Mouse (Mus musculus) intestine, embryonic 14.5 days (tissue): ENCODE measurements around the gene Nkpd1. TPM values are rescaled to one million over a fixed set of nuclear protein-coding genes. Genes with fewer than 3 reads are reported as not detected.

Experiments used
- ATAC-seq: fragments of 200-750 bp; cut with Nextera tagmentation; replicated peaks from 2 replicates; pipeline ENCODE4 v1.8.0; 2017; ENCODE audit warnings: low read depth, moderate number of reproducible peaks, moderate TSS enrichment, moderate library complexity; ENCODE audit not compliant: low FRiP score, low TSS enrichment
- DNase-seq: peaks from one replicate; pipeline ENCODE4 v3.0.0-alpha.2; 2018; ENCODE audit warnings: low spot score
- H3K27ac ChIP-seq: fragments of 300-500 bp; sonication (generic); 2 replicates; pipeline ENCODE4 v1.5.1; 2014; ENCODE audit warnings: low read depth, mild to moderate bottlenecking, control low read depth
- H3K27me3 ChIP-seq: fragments of 300-500 bp; sonication (generic); replicated peaks from 2 replicates; pipeline ENCODE4 v1.6.1; 2014; ENCODE audit warnings: low read length, control low read depth; ENCODE audit not compliant: control insufficient read depth, insufficient read depth
- H3K36me3 ChIP-seq: fragments of 300-500 bp; sonication (generic); 2 replicates; pipeline ENCODE4 v1.6.1; 2014; ENCODE audit warnings: low read length, control low read depth; ENCODE audit not compliant: control insufficient read depth, insufficient read depth
- H3K4me1 ChIP-seq: fragments of 300-500 bp; sonication (generic); replicated peaks from 2 replicates; pipeline ENCODE4 v1.6.1; 2014; ENCODE audit warnings: low read length, control low read depth, mixed read lengths; ENCODE audit not compliant: control insufficient read depth, insufficient read depth
- H3K4me2 ChIP-seq: fragments of 300-500 bp; sonication (generic); 2 replicates; pipeline ENCODE4 v1.6.1; 2014; ENCODE audit warnings: low read length
- H3K4me3 ChIP-seq: fragments of 300-500 bp; sonication (generic); 2 replicates; pipeline ENCODE4 v1.5.1; 2014; ENCODE audit warnings: low read depth, low read length, control low read depth, mixed read lengths
- H3K9ac ChIP-seq: fragments of 300-500 bp; sonication (generic); 2 replicates; pipeline ENCODE4 v1.6.1; 2014; ENCODE audit warnings: mild to moderate bottlenecking, low read length
- H3K9me3 ChIP-seq: fragments of 300-500 bp; sonication (generic); 2 replicates; pipeline ENCODE4 v1.6.1; 2016; ENCODE audit warnings: low read length, control low read depth; ENCODE audit not compliant: control insufficient read depth
- WGBS: fragments of 180-500 bp; shearing (Covaris S2); extraction: QIAGEN DNeasy Blood & Tissue Kit; methylation state at CpG from one replicate; pipeline ENCODE4 v1.1.7; 2014; 5-methylcytosine and 5-hydroxymethylcytosine counted together
- polyA plus RNA-seq: library from polyadenylated mRNA; unstranded; fragments of >200 nt; fragmentation: Nextera tagmentation; extraction: Ambion mirVana; gene quantifications from 2 replicates; pipeline ENCODE4 v1.2.1, GENCODE M21; 2014

The Nkpd1 gene
- polyA plus RNA-seq, 1 experiment from 2014 or later, result 0.09 TPM

DNA sequence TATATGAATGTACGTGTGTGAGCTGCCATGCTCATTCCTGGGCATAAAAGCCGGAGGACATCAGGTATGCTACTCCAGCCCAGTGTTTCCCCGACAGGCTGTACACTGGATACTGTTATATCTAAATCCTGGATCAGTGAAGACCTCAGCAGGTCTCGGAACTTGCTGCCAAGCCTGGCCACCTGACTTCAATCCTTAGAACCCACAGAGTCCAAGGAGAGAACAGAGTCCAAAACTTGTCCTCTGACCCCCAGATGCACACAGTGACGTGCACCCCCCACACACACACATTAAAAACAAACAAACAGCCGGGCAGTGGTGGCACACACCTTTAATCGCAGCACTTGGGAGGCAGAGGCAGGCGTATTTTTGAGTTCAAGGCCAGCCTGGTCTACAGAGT is 49.8 kb downstream of the Nkpd1 start:
- Histone ChIP-seq H3K4me1 (peaks cover 11% of the 10 kb centered on the region), H3K27ac (no peak overlapping the region), H3K36me3 (peaks cover 54% of the 10 kb centered on the region), H3K27me3 (no peaks in the 10 kb centered on the region), H3K9ac (no peak overlapping the region), H3K9me3 (peaks cover 6% of the 10 kb centered on the region; the same call in 1 of the 2 replicates), H3K4me3 (no peak overlapping the region), H3K4me2 (no peak overlapping the region)
- ATAC-seq (no peak), DNase-seq (no peak)
- WGBS, result 92% methylated on average over 8 of the region's 8 CpGs

GRCm38 (mm10) chr7:19569647-19570046 is 52.0 kb downstream of the Nkpd1 start:
- DNase-seq, result no peak
- H3K27ac ChIP-seq, result no peak overlapping the region
- no peak overlapping the region for H3K9ac ChIP-seq
- no peak overlapping the region for H3K4me3 ChIP-seq
- H3K4me2 ChIP-seq, result no peak overlapping the region
- WGBS, result 76% methylated on average over 3 of the region's 3 CpGs
- no peaks in the 10 kb centered on the region for H3K27me3 ChIP-seq
- H3K36me3 ChIP-seq, result peaks cover 43% of the 10 kb centered on the region
- peaks cover 1% of the 10 kb centered on the region; the same call in 1 of the 2 replicates for H3K9me3 ChIP-seq
- H3K4me1 ChIP-seq, result peaks cover 9% of the 10 kb centered on the region
- no peak for ATAC-seq

GRCm38 (mm10) chr7:19572926-19573775 is 55.5 kb downstream of the Nkpd1 start:
- Histone ChIP-seq H3K36me3 (peaks cover 23% of the 10 kb centered on the region), H3K4me3 (peak overlapping the region; percentile 62), H3K27me3 (peaks cover 24% of the 10 kb centered on the region), H3K4me2 (peak overlapping the region; percentile 79), H3K9ac (peak overlapping the region; percentile 72), H3K9me3 (no peaks in the 10 kb centered on the region), H3K4me1 (peaks cover 22% of the 10 kb centered on the region), H3K27ac (peak overlapping the region; percentile 60)
- WGBS, result under 1% methylated on average over 53 of the region's 53 CpGs
- ATAC-seq (peak; percentile 91), DNase-seq (peak; percentile 98)

GRCm38 (mm10) chr7:19573776-19574140 is 56.1 kb downstream of the Nkpd1 start:
- ATAC-seq, result no peak; the same call in 1 of the 2 replicates
- no peak for DNase-seq
- 18% methylated on average over 16 of the region's 16 CpGs for WGBS

More at GRCm38 (mm10) chr7:19573776-19574140, 56.1 kb downstream of the Nkpd1 start:
- peak overlapping the region; percentile 62 for H3K4me3 ChIP-seq
- H3K4me2 ChIP-seq, result peak overlapping the region; percentile 79
- no peaks in the 10 kb centered on the region for H3K9me3 ChIP-seq
- peaks cover 22% of the 10 kb centered on the region for H3K36me3 ChIP-seq
- peak overlapping the region; percentile 72 for H3K9ac ChIP-seq
- peaks cover 22% of the 10 kb centered on the region for H3K4me1 ChIP-seq
- H3K27ac ChIP-seq, result peak overlapping the region; percentile 60
- peaks cover 30% of the 10 kb centered on the region for H3K27me3 ChIP-seq

Other genes starting within 250 kb of the Nkpd1 start
- 78.5 and 79.2 TPM in 2 replicates for gene Vasp, start 246.0 kb upstream of the Nkpd1 start, polyA plus RNA-seq
- 0.14 and 0.31 TPM in 2 replicates for gene Ppm1n, start 237.8 kb upstream of the Nkpd1 start, polyA plus RNA-seq
- 12.2 and 14.3 TPM in 2 replicates for gene Rtn2, start 235.2 kb upstream of the Nkpd1 start, polyA plus RNA-seq
- 0.08 and 0.49 TPM in 2 replicates for gene Fosb, start 207.8 kb upstream of the Nkpd1 start, polyA plus RNA-seq
- gene Ercc1, start 173.1 kb upstream of the Nkpd1 start, polyA plus RNA-seq, result 71.8 and 82.9 TPM in 2 replicates
- 23.9 and 25.8 TPM in 2 replicates for gene Cd3eap, start 158.4 kb upstream of the Nkpd1 start, polyA plus RNA-seq
- 4.4 and 4.9 TPM in 2 replicates for gene Ppp1r13l, start 158.1 kb upstream of the Nkpd1 start, polyA plus RNA-seq
- 11.3 and 13.3 TPM in 2 replicates for gene Ercc2, start 135.8 kb upstream of the Nkpd1 start, polyA plus RNA-seq
- gene Klc3, start 113.7 kb upstream of the Nkpd1 start, polyA plus RNA-seq, result 2.4 and 3.4 TPM in 2 replicates
- gene Ckm, start 113.1 kb upstream of the Nkpd1 start, polyA plus RNA-seq, result 0.60 and 1.1 TPM in 2 replicates
- gene Mark4, start 59.0 kb upstream of the Nkpd1 start, polyA plus RNA-seq, result 7.5 and 8.5 TPM in 2 replicates
- 0.76 and 0.90 TPM in 2 replicates for gene Exoc3l2, start 54.5 kb upstream of the Nkpd1 start, polyA plus RNA-seq
- 0.93 and 1.2 TPM in 2 replicates for gene Bloc1s3, start 9.5 kb upstream of the Nkpd1 start, polyA plus RNA-seq
- gene Trappc6a, start 9.4 kb upstream of the Nkpd1 start, polyA plus RNA-seq, result 113 TPM in 2 replicates
- gene Ppp1r37, start 45.2 kb downstream of the Nkpd1 start, polyA plus RNA-seq, result 4.4 and 6.0 TPM in 2 replicates
- 1.1 and 1.4 TPM in 2 replicates for gene Zfp296, start 59.4 kb downstream of the Nkpd1 start, polyA plus RNA-seq
- gene Gemin7, start 59.8 kb downstream of the Nkpd1 start, polyA plus RNA-seq, result 176 and 180 TPM in 2 replicates
- gene Clasrp, start 86.6 kb downstream of the Nkpd1 start, polyA plus RNA-seq, result 41.4 and 46.4 TPM in 2 replicates
- gene Relb, start 111.6 kb downstream of the Nkpd1 start, polyA plus RNA-seq, result 9.4 and 9.5 TPM in 2 replicates
- gene Clptm1, start 147.2 kb downstream of the Nkpd1 start, polyA plus RNA-seq, result 75.2 and 84.6 TPM in 2 replicates
- gene Apoc2, start 160.1 kb downstream of the Nkpd1 start, polyA plus RNA-seq, result 11.5 and 13.7 TPM in 2 replicates
- not detected in 2 replicates for gene Gm44805, start 163.6 kb downstream of the Nkpd1 start, polyA plus RNA-seq
- gene Apoc4, start 163.6 kb downstream of the Nkpd1 start, polyA plus RNA-seq, result 0.17 TPM in 1 of 2 replicates, not detected in the other
- 8.3 and 9.1 TPM in 2 replicates for gene Apoc1, start 174.8 kb downstream of the Nkpd1 start, polyA plus RNA-seq
- gene Apoe, start 181.3 kb downstream of the Nkpd1 start, polyA plus RNA-seq, result 227 and 233 TPM in 2 replicates
- gene Tomm40, start 197.6 kb downstream of the Nkpd1 start, polyA plus RNA-seq, result 143 and 174 TPM in 2 replicates
- 136 TPM in 2 replicates for gene Nectin2, start 232.6 kb downstream of the Nkpd1 start, polyA plus RNA-seq